ENCODE assay signal across 12 mouse cellular contexts in the genomic region with DNA sequence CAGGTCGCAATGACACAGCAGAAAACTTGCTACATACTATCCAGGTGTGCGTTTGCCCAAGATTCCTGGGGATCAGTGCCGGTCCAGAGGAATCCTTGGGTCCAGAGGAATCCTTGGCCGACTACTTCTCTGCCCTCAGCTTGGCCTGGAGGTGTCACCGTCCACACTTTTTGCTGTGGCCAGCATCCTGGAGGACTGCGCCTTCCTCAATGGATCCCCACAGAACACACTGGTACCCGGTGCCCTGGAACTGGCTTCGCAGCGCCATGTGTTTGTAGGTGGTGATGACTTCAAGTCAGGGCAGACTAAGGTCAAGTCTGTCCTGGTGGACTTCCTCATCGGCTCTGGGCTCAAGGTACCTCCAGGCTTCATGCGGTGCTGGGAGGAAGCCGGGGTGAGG. TPM values are rescaled to one million over a fixed set of nuclear protein-coding genes. Genes with fewer than 3 reads are reported as not detected.
A peak's percentile ranks its signal among the peaks of the same experiment; 100 is the strongest.
DNase-seq lines count a peak whose midpoint lies in the region; ATAC-seq and TF ChIP-seq lines count a peak whose summit lies in the region.
"Had no signal": no experiment of that assay in that cellular context is flagged by ENCODE, and none has a peak within 500 bp of the region (broad histone marks: within the 10 kb centered on the region; RNA-seq: fewer than 3 reads in every experiment).

No protein-coding gene starts in this region.

- TF ChIP-seq EP300 in liver, embryonic 14.5 days (IDR thresholded peaks at IDR 0.05; ENCODE audit: low read depth), result no peak

- TF ChIP-seq CTCF in gastrocnemius, adult 2 months (IDR thresholded peaks at IDR 0.05), result no peak
- TF ChIP-seq CTCF in liver, embryonic 14.5 days (IDR thresholded peaks at IDR 0.05; ENCODE audit: low read depth), result no peak

- peak; percentile 14 for DNase-seq in gastrocnemius, adult 2 months
- DNase-seq in gastrocnemius, postnatal 14 days, result no peak
- DNase-seq in lung, postnatal 10 days, result no peak
- no peak for DNase-seq in hindbrain, embryonic 11.5 days (ENCODE audit: low spot score)
- no peak for DNase-seq in liver, embryonic 14.5 days (ENCODE audit: low read depth in 3 of 3, low spot score in 3 of 3)
- no peak for DNase-seq in adrenal gland, adult 8-10 months
- DNase-seq: cerebellum, adult 2 months; right cerebral cortex, adult 18-20 months had no signal

- H3K27me3 ChIP-seq in lung, embryonic 15.5 days, result no peaks in the 10 kb centered on the region
- peaks cover 10% of the 10 kb centered on the region; the same call in 1 of the 2 replicates for H3K27me3 ChIP-seq in hindbrain, embryonic 11.5 days (ENCODE audit: control insufficient read depth, insufficient read depth, low read length)
- no peaks in the 10 kb centered on the region for H3K27me3 ChIP-seq in liver, embryonic 14.5 days (ENCODE audit: control insufficient read depth, insufficient read depth, low read length)
- H3K27me3 ChIP-seq in intestine, embryonic 16.5 days (replicated peaks; ENCODE audit: control insufficient read depth, insufficient read depth, low read length), result no peaks in the 10 kb centered on the region

- no peak overlapping the region for H3K9ac ChIP-seq in lung, embryonic 15.5 days
- H3K9ac ChIP-seq in hindbrain, embryonic 11.5 days (ENCODE audit: low read depth, low read length), result no peak overlapping the region
- H3K9ac ChIP-seq in liver, embryonic 14.5 days (replicated peaks), result no peak overlapping the region
- no peak overlapping the region for H3K9ac ChIP-seq in intestine, embryonic 16.5 days (ENCODE audit: low read depth, low read length)

- 87% methylated on average over 12 of the region's 12 CpGs for WGBS in lung, embryonic 15.5 days
- 92% methylated on average over 12 of the region's 12 CpGs for WGBS in hindbrain, embryonic 11.5 days
- WGBS in liver, embryonic 14.5 days (ENCODE audit: insufficient replicate concordance), result 87% methylated on average over 12 of the region's 12 CpGs
- 95% methylated on average over 12 of the region's 12 CpGs for WGBS in intestine, embryonic 16.5 days

- H3K4me1 ChIP-seq in lung, embryonic 15.5 days, result peaks cover 72% of the 10 kb centered on the region
- H3K4me1 ChIP-seq in hindbrain, embryonic 11.5 days (replicated peaks; ENCODE audit: control insufficient read depth, insufficient read depth, low read length), result peaks cover 36% of the 10 kb centered on the region
- peaks cover 12 to 15% of the 10 kb centered on the region in 2 experiments for H3K4me1 ChIP-seq in liver, embryonic 14.5 days (replicated peaks; ENCODE audit: control insufficient read depth in 2 of 2, insufficient read depth in 2 of 2, low read length in 1 of 2)
- H3K4me1 ChIP-seq in intestine, embryonic 16.5 days (ENCODE audit: control insufficient read depth, insufficient read depth, low read length), result peaks cover 58% of the 10 kb centered on the region

- no peaks in the 10 kb centered on the region for H3K9me3 ChIP-seq in lung, embryonic 15.5 days
- H3K9me3 ChIP-seq in hindbrain, embryonic 11.5 days (ENCODE audit: control insufficient read depth, low read length), result no peaks in the 10 kb centered on the region
- H3K9me3 ChIP-seq in liver, embryonic 14.5 days (ENCODE audit: control insufficient read depth, low read length), result no peaks in the 10 kb centered on the region
- H3K9me3 ChIP-seq in intestine, embryonic 16.5 days (ENCODE audit: control insufficient read depth, low read length), result no peaks in the 10 kb centered on the region

- H3K36me3 ChIP-seq in lung, embryonic 15.5 days, result peaks cover 29% of the 10 kb centered on the region
- H3K36me3 ChIP-seq in hindbrain, embryonic 11.5 days (ENCODE audit: control insufficient read depth, insufficient read depth, low read length), result 0 out of 2 replicates have a peak, but pooled peaks cover 2% of the 10 kb centered on the region
- peaks cover 4% of the 10 kb centered on the region for H3K36me3 ChIP-seq in liver, embryonic 14.5 days (replicated peaks; ENCODE audit: control insufficient read depth, insufficient read depth, low read depth)
- peaks cover 11% of the 10 kb centered on the region for H3K36me3 ChIP-seq in intestine, embryonic 16.5 days (ENCODE audit: control insufficient read depth, insufficient read depth, low read length)

- H3K4me3 ChIP-seq in gastrocnemius, adult 2 months, result no peak overlapping the region
- no peak overlapping the region; the same call in 1 of the 2 replicates for H3K4me3 ChIP-seq in lung, embryonic 15.5 days
- H3K4me3 ChIP-seq in hindbrain, embryonic 11.5 days (ENCODE audit: low read depth, low read length), result no peak overlapping the region
- H3K4me3 ChIP-seq in liver, embryonic 14.5 days (ENCODE audit: insufficient read depth in 1 of 2, low read depth in 2 of 2, low read length in 2 of 2), result no peak overlapping the region
- H3K4me3 ChIP-seq in intestine, embryonic 16.5 days (ENCODE audit: low read length), result no peak overlapping the region

- intact Hi-C loops in gastrocnemius, adult 2 months (cut with DNase I), result no loop called here
- intact Hi-C loops in gastrocnemius, postnatal 14 days (cut with DNase I; ENCODE audit: low total_unique reads), result no loop called here

- ATAC-seq in lung, embryonic 15.5 days (ENCODE audit: borderline replicate concordance, extremely low read depth, low FRiP score, low TSS enrichment), result no peak
- ATAC-seq in hindbrain, embryonic 11.5 days (ENCODE audit: low FRiP score), result no peak
- ATAC-seq in liver, embryonic 14.5 days (ENCODE audit: insufficient read depth), result no peak
- ATAC-seq in intestine, embryonic 16.5 days, result no peak

- no peak overlapping the region for H3K27ac ChIP-seq in gastrocnemius, adult 2 months
- H3K27ac ChIP-seq in lung, embryonic 15.5 days, result no peak overlapping the region
- H3K27ac ChIP-seq in hindbrain, embryonic 11.5 days (ENCODE audit: low read depth, low read length), result no peak overlapping the region
- H3K27ac ChIP-seq in liver, embryonic 14.5 days, result no peak overlapping the region
- no peak overlapping the region for H3K27ac ChIP-seq in intestine, embryonic 16.5 days (ENCODE audit: low read length)

- peak overlapping the region; percentile 96 for H3K4me2 ChIP-seq in lung, embryonic 15.5 days
- peak overlapping the region; percentile 99; the same call in 1 of the 2 replicates for H3K4me2 ChIP-seq in hindbrain, embryonic 11.5 days (replicated peaks; ENCODE audit: low read depth, low read length)
- peak overlapping the region; percentile 99 for H3K4me2 ChIP-seq in liver, embryonic 14.5 days (ENCODE audit: low read depth)
- no peak overlapping the region for H3K4me2 ChIP-seq in intestine, embryonic 16.5 days (ENCODE audit: low read depth, low read length)

RNA-seq across cellular contexts. Expression of gene Isyna1, which starts 1.6 kb away (rescaled TPM):
- 1 to 10 TPM; 3.2 to 4.3 TPM for total RNA-seq in gastrocnemius, adult 2 months (2021)
- 10 to 100 TPM; 18.7 to 24.7 TPM for total RNA-seq in gastrocnemius, postnatal 14 days (2021)
- 134 TPM in 2 replicates for polyA plus RNA-seq in lung, embryonic 15.5 days (2015; fragmentation: Nextera tagmentation; extraction: Ambion mirVana)
- 57.9 and 65.1 TPM in 2 replicates for polyA plus RNA-seq in hindbrain, embryonic 11.5 days (2014; fragmentation: Nextera tagmentation; extraction: Ambion mirVana)
- polyA plus RNA-seq in liver, embryonic 14.5 days (2012; rRNA removed), result 61.3 and 62.4 TPM in 2 replicates
- 30.2 and 34.2 TPM in 2 replicates for polyA plus RNA-seq in liver, embryonic 14.5 days (2014; fragmentation: Nextera tagmentation; extraction: Ambion mirVana)
- polyA plus RNA-seq in intestine, embryonic 16.5 days (2015; fragmentation: Nextera tagmentation; extraction: Ambion mirVana), result 105 and 121 TPM in 2 replicates
- 100 to 1,000 TPM; 124 to 207 (median 158) TPM for total RNA-seq in adrenal gland, adult 8-10 months (2022)

RNA-seq across cellular contexts. Expression of gene Ssbp4, which starts 12.9 kb away (rescaled TPM):
- 10 to 100 TPM in 1 of 2 experiments, 1 to 10 TPM in 1; 9.2 to 14.4 TPM for total RNA-seq in gastrocnemius, adult 2 months (2021)
- 10 to 100 TPM; 22.9 to 25.7 TPM for total RNA-seq in gastrocnemius, postnatal 14 days (2021)
- polyA plus RNA-seq in lung, embryonic 15.5 days (2015; fragmentation: Nextera tagmentation; extraction: Ambion mirVana), result 111 and 122 TPM in 2 replicates
- 126 and 129 TPM in 2 replicates for polyA plus RNA-seq in hindbrain, embryonic 11.5 days (2014; fragmentation: Nextera tagmentation; extraction: Ambion mirVana)
- polyA plus RNA-seq in liver, embryonic 14.5 days (2012; rRNA removed), result 36.3 and 50.8 TPM in 2 replicates
- polyA plus RNA-seq in liver, embryonic 14.5 days (2014; fragmentation: Nextera tagmentation; extraction: Ambion mirVana), result 49.5 and 61.7 TPM in 2 replicates
- polyA plus RNA-seq in intestine, embryonic 16.5 days (2015; fragmentation: Nextera tagmentation; extraction: Ambion mirVana), result 63.2 and 73.9 TPM in 2 replicates
- 100 to 1,000 TPM in 2 of 4 experiments, 10 to 100 TPM in 2; 69.3 to 158 (median 120) TPM for total RNA-seq in adrenal gland, adult 8-10 months (2022)

RNA-seq across cellular contexts. Expression of gene Lrrc25, which starts 20.1 kb away (rescaled TPM):
- total RNA-seq in gastrocnemius, adult 2 months (2021), result under 1 TPM; 0.42 to 0.48 TPM
- total RNA-seq in gastrocnemius, postnatal 14 days (2021), result under 1 TPM; 0.53 to 0.88 TPM
- 1.9 and 2.5 TPM in 2 replicates for polyA plus RNA-seq in lung, embryonic 15.5 days (2015; fragmentation: Nextera tagmentation; extraction: Ambion mirVana)
- polyA plus RNA-seq in hindbrain, embryonic 11.5 days (2014; fragmentation: Nextera tagmentation; extraction: Ambion mirVana), result 0.85 and 0.97 TPM in 2 replicates
- 4.3 and 5.3 TPM in 2 replicates for polyA plus RNA-seq in liver, embryonic 14.5 days (2012; rRNA removed)
- polyA plus RNA-seq in liver, embryonic 14.5 days (2014; fragmentation: Nextera tagmentation; extraction: Ambion mirVana), result 4.7 TPM in 2 replicates
- 2.9 and 3.0 TPM in 2 replicates for polyA plus RNA-seq in intestine, embryonic 16.5 days (2015; fragmentation: Nextera tagmentation; extraction: Ambion mirVana)
- 1 to 10 TPM; 1.5 to 4.4 (median 3.2) TPM for total RNA-seq in adrenal gland, adult 8-10 months (2022)
- polyA plus RNA-seq: C2C12 had no signal

RNA-seq across cellular contexts. Expression of gene Gdf15, which starts 36.4 kb away (rescaled TPM):
- total RNA-seq in gastrocnemius, adult 2 months (2021), result under 1 TPM in 1 of 2 experiments, not detected in 1; 0.28 TPM
- not detected for total RNA-seq in gastrocnemius, postnatal 14 days (2021)
- 0.31 and 0.45 TPM in 2 replicates for polyA plus RNA-seq in lung, embryonic 15.5 days (2015; fragmentation: Nextera tagmentation; extraction: Ambion mirVana)
- polyA plus RNA-seq in hindbrain, embryonic 11.5 days (2014; fragmentation: Nextera tagmentation; extraction: Ambion mirVana), result not detected in 2 replicates
- 6.3 and 9.0 TPM in 2 replicates for polyA plus RNA-seq in liver, embryonic 14.5 days (2012; rRNA removed)
- polyA plus RNA-seq in liver, embryonic 14.5 days (2014; fragmentation: Nextera tagmentation; extraction: Ambion mirVana), result 1.2 and 2.8 TPM in 2 replicates
- 3.6 and 3.7 TPM in 2 replicates for polyA plus RNA-seq in intestine, embryonic 16.5 days (2015; fragmentation: Nextera tagmentation; extraction: Ambion mirVana)
- total RNA-seq in adrenal gland, adult 8-10 months (2022), result 1 to 10 TPM; 1.8 to 3.5 (median 3.0) TPM
- total RNA-seq: layer of hippocampus, postnatal 14 days had no signal

RNA-seq across cellular contexts. Expression of gene Ell, which starts 56.6 kb away (rescaled TPM):
- 10 to 100 TPM; 11.9 to 14.6 TPM for total RNA-seq in gastrocnemius, adult 2 months (2021)
- 10 to 100 TPM in 1 of 2 experiments, 1 to 10 TPM in 1; 9.0 to 10.3 TPM for total RNA-seq in gastrocnemius, postnatal 14 days (2021)
- polyA plus RNA-seq in lung, embryonic 15.5 days (2015; fragmentation: Nextera tagmentation; extraction: Ambion mirVana), result 17.2 and 17.5 TPM in 2 replicates
- polyA plus RNA-seq in hindbrain, embryonic 11.5 days (2014; fragmentation: Nextera tagmentation; extraction: Ambion mirVana), result 15.4 and 16.5 TPM in 2 replicates
- polyA plus RNA-seq in liver, embryonic 14.5 days (2012; rRNA removed), result 8.9 and 9.6 TPM in 2 replicates
- polyA plus RNA-seq in liver, embryonic 14.5 days (2014; fragmentation: Nextera tagmentation; extraction: Ambion mirVana), result 7.7 and 9.2 TPM in 2 replicates
- polyA plus RNA-seq in intestine, embryonic 16.5 days (2015; fragmentation: Nextera tagmentation; extraction: Ambion mirVana), result 16.6 and 17.7 TPM in 2 replicates
- total RNA-seq in adrenal gland, adult 8-10 months (2022), result 10 to 100 TPM; 25.2 to 38.3 (median 30.3) TPM
